Mouse (Mus musculus) liver, embryonic 14.5 days (tissue): ENCODE results near the gene Pkp2.

ENCODE experiments used
- CTCF ChIP-seq: IDR thresholded peaks from 2 replicates; pipeline ENCODE4 v1.5.1; 2016; ENCODE audit warnings: antibody characterized with exemption, low read depth, control low read depth
- EP300 ChIP-seq: IDR thresholded peaks from 2 replicates; pipeline ENCODE4 v1.6.1; 2016; ENCODE audit warnings: antibody characterized with exemption, low read depth

DNA sequence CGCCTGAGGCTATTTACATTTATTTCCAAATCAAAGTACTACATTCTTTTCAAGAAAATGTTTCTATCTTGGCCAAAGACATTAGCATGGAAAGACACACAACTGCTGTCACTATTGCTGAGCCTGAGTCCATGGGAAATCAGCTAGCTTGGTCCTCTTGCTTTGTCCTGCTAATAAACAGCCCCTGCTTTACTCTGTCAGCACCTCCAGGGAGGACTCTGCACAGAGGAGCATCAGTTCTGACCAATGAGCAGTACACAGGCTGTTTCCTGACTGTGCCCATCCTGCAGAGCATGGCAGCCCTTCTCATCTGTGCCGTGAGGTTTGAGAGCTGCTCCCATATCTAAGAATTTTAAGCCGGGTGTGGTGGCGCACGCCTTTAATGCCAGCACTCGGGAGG, 60.6 kb downstream of the Pkp2 start:
- TF ChIP-seq EP300 (no peak), CTCF (no peak)
